ENCODE assay signal across 20 mouse cellular contexts in the genomic region with DNA sequence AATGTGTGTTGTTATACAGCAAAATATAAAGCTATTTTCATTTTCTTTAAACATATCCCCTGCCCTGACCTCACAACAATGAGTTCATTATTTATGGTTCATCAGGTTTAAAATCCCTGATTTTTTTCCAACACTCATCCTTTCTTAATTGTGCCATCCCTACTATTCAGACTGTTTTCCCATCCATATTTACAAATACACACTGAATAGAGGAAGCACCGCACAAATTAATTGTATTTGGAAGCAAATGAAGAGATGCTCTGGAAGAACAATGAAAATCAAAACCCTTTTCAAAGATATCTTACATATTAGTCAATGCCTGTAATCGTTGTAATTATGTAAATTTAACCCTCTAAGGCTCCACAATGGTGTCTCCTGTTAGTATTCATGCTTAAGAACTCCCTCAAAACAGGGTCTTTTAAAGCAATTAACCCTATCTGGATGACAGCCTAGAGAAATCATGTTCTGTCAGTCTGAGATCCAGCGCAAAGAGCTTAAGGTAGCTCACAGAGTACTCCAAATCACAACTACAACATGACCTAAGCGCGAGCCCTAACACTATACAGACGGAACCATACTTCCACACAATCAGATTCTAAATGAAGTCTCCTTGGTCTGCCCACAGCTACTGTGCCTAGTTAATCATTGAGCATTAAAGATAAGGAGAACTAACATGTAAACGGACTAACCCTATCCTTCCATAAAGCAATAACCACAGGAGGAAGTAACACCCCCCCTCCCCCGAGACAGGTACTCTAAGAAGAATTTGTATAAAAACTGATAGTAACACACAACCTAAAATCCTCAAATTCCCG. TPM values are rescaled to one million over a fixed set of nuclear protein-coding genes. Genes with fewer than 3 reads are reported as not detected.
A peak's percentile ranks its signal among the peaks of the same experiment; 100 is the strongest.
DNase-seq lines count a peak whose midpoint lies in the region; ATAC-seq and TF ChIP-seq lines count a peak whose summit lies in the region.
"Had no signal": no experiment of that assay in that cellular context is flagged by ENCODE, and none has a peak within 500 bp of the region (broad histone marks: within the 10 kb centered on the region; RNA-seq: fewer than 3 reads in every experiment).

No protein-coding gene starts in this region.

- no peak overlapping the region for H3K9ac ChIP-seq in liver, embryonic 14.5 days (replicated peaks)
- no peak overlapping the region for H3K9ac ChIP-seq in forebrain, embryonic 12.5 days
- H3K9ac ChIP-seq in forebrain, postnatal 0 days, result no peak overlapping the region
- H3K9ac ChIP-seq: lung, embryonic 15.5 days; neural tube, embryonic 12.5 days had no signal

- no peaks in the 10 kb centered on the region for H3K27me3 ChIP-seq in liver, embryonic 14.5 days (ENCODE audit: control insufficient read depth, insufficient read depth, low read length)
- no peaks in the 10 kb centered on the region for H3K27me3 ChIP-seq in forebrain, embryonic 12.5 days
- H3K27me3 ChIP-seq in forebrain, postnatal 0 days (ENCODE audit: insufficient read depth, low read length), result no peaks in the 10 kb centered on the region
- H3K27me3 ChIP-seq in small intestine, adult 2 months (ENCODE audit: control insufficient read depth, insufficient read depth, low read length), result no peaks in the 10 kb centered on the region
- H3K27me3 ChIP-seq: lung, embryonic 15.5 days; megakaryocyte, embryonic 14.5 days; neural tube, embryonic 12.5 days had no signal

- no peak for TF ChIP-seq CTCF in liver, embryonic 14.5 days (IDR thresholded peaks at IDR 0.05; ENCODE audit: low read depth)
- TF ChIP-seq CTCF in forebrain, postnatal 0 days (IDR thresholded peaks at IDR 0.05; ENCODE audit: low read depth), result no peak
- no peak for TF ChIP-seq CTCF in small intestine, adult 2 months (IDR thresholded peaks at IDR 0.05; ENCODE audit: extremely low read depth, insufficient read length, insufficient replicate concordance, low read depth, low read length)

- DNase-seq in liver, embryonic 14.5 days (ENCODE audit: low read depth in 3 of 3, low spot score in 3 of 3), result no peak
- no peak for DNase-seq in liver
- DNase-seq in forebrain, postnatal 0 days, result peak; percentile 22
- no peak for DNase-seq in T-cell, adult 2 months (ENCODE audit: low spot score)
- DNase-seq: adrenal gland, postnatal 25 days; B cell, adult 2 months; cerebellum, adult 8-10 months; heart, postnatal 36 days; thymus, adult 18-20 months had no signal

- H3K9me3 ChIP-seq in liver, embryonic 14.5 days (ENCODE audit: control insufficient read depth, low read length), result no peaks in the 10 kb centered on the region
- H3K9me3 ChIP-seq in forebrain, embryonic 12.5 days, result no peaks in the 10 kb centered on the region
- H3K9me3 ChIP-seq in forebrain, postnatal 0 days (ENCODE audit: low read length), result no peaks in the 10 kb centered on the region
- H3K9me3 ChIP-seq: lung, embryonic 15.5 days; megakaryocyte, embryonic 14.5 days; neural tube, embryonic 12.5 days had no signal

- no peak overlapping the region for H3K4me2 ChIP-seq in liver, embryonic 14.5 days (ENCODE audit: low read depth)
- no peak overlapping the region for H3K4me2 ChIP-seq in forebrain, embryonic 12.5 days
- H3K4me2 ChIP-seq in forebrain, postnatal 0 days (ENCODE audit: low read depth), result no peak overlapping the region
- H3K4me2 ChIP-seq: heart, embryonic 11.5 days; lung, embryonic 15.5 days; neural tube, embryonic 12.5 days had no signal

- no peaks in the 10 kb centered on the region for H3K36me3 ChIP-seq in liver, embryonic 14.5 days (replicated peaks; ENCODE audit: control insufficient read depth, insufficient read depth, low read depth)
- H3K36me3 ChIP-seq in forebrain, embryonic 12.5 days (replicated peaks), result no peaks in the 10 kb centered on the region
- no peaks in the 10 kb centered on the region for H3K36me3 ChIP-seq in forebrain, postnatal 0 days (ENCODE audit: insufficient read depth)
- H3K36me3 ChIP-seq in small intestine, adult 2 months (ENCODE audit: control insufficient read depth, insufficient read depth, low read length), result no peaks in the 10 kb centered on the region
- H3K36me3 ChIP-seq: lung, embryonic 15.5 days; neural tube, embryonic 12.5 days had no signal

- TF ChIP-seq EP300 in liver, embryonic 14.5 days (IDR thresholded peaks at IDR 0.05; ENCODE audit: low read depth), result no peak

- peak; percentile 13; the same call in 1 of the 2 replicates for ATAC-seq in liver, embryonic 14.5 days (ENCODE audit: insufficient read depth)
- peak; percentile 31; the same call in 1 of the 2 replicates for ATAC-seq in forebrain, embryonic 12.5 days (ENCODE audit: low FRiP score)
- peak; percentile 73; the same call in 1 of the 2 replicates for ATAC-seq in forebrain, postnatal 0 days
- no peak for ATAC-seq in activated CD4-positive, CD25-positive, alpha-beta regulatory T cell, adult 4 months
- ATAC-seq: inflammation-experienced regulatory T-cells, adult 6 months had no signal

- 0 out of 4 replicates have a peak, but pooled peaks cover 0 to 2% of the 10 kb centered on the region in 2 experiments for H3K4me1 ChIP-seq in liver, embryonic 14.5 days (replicated peaks; ENCODE audit: control insufficient read depth in 2 of 2, insufficient read depth in 2 of 2, low read length in 1 of 2)
- H3K4me1 ChIP-seq in forebrain, embryonic 12.5 days, result peaks cover 13% of the 10 kb centered on the region
- no peaks in the 10 kb centered on the region for H3K4me1 ChIP-seq in forebrain, postnatal 0 days (ENCODE audit: insufficient read depth)
- H3K4me1 ChIP-seq in small intestine, adult 2 months (ENCODE audit: control insufficient read depth, insufficient read depth, insufficient read length, low read length), result peaks cover 7% of the 10 kb centered on the region; the same call in 1 of the 2 replicates
- H3K4me1 ChIP-seq: lung, embryonic 15.5 days; megakaryocyte, embryonic 14.5 days; neural tube, embryonic 12.5 days had no signal

- no peak overlapping the region for H3K4me3 ChIP-seq in liver, embryonic 14.5 days (ENCODE audit: insufficient read depth in 1 of 2, low read depth in 2 of 2, low read length in 2 of 2)
- H3K4me3 ChIP-seq in forebrain, embryonic 12.5 days (replicated peaks), result no peak overlapping the region
- H3K4me3 ChIP-seq in forebrain, postnatal 0 days (ENCODE audit: low read depth, low read length), result no peak overlapping the region
- H3K4me3 ChIP-seq in small intestine, adult 2 months (ENCODE audit: low read depth, low read length), result no peak overlapping the region
- H3K4me3 ChIP-seq: erythroblast, embryonic 14.5 days; lung, embryonic 15.5 days; megakaryocyte, embryonic 14.5 days; neural tube, embryonic 12.5 days had no signal

- no peak for TF ChIP-seq POLR2A in small intestine, adult 2 months (IDR thresholded peaks at IDR 0.05; ENCODE audit: low read depth, low read length)

- no peak overlapping the region for H3K27ac ChIP-seq in liver, embryonic 14.5 days
- H3K27ac ChIP-seq in forebrain, embryonic 12.5 days, result no peak overlapping the region
- no peak overlapping the region for H3K27ac ChIP-seq in forebrain, postnatal 0 days (ENCODE audit: low read depth, low read length)
- H3K27ac ChIP-seq in small intestine, adult 2 months (ENCODE audit: insufficient read depth, low read depth, low read length), result peak overlapping the region; percentile 90
- H3K27ac ChIP-seq: kidney, postnatal 0 days; lung, embryonic 15.5 days; neural tube, embryonic 12.5 days had no signal

- 44% methylated on average over 9 of the region's 9 CpGs for WGBS in liver, embryonic 14.5 days (ENCODE audit: insufficient replicate concordance)
- WGBS in forebrain, embryonic 12.5 days, result 51% methylated on average over 9 of the region's 9 CpGs
- WGBS in forebrain, postnatal 0 days, result 38% methylated on average over 9 of the region's 9 CpGs
- WGBS in small intestine, adult 2 months, result 27% methylated on average over 9 of the region's 9 CpGs

RNA-seq across cellular contexts. Expression of gene Tmtc2, which starts 43.0 kb away (rescaled TPM):
- polyA plus RNA-seq in liver, embryonic 14.5 days (2012; rRNA removed), result 0.32 and 0.44 TPM in 2 replicates
- polyA plus RNA-seq in liver, embryonic 14.5 days (2014; fragmentation: Nextera tagmentation; extraction: Ambion mirVana), result 0.33 and 0.42 TPM in 2 replicates
- 9.6 and 10.3 TPM in 2 replicates for polyA plus RNA-seq in forebrain, embryonic 12.5 days (2016; fragmentation: Nextera tagmentation; extraction: Ambion mirVana)
- total RNA-seq in forebrain, postnatal 0 days (2014; rRNA removed), result 8.5 and 11.1 TPM in 2 replicates
- 3.2 and 4.6 TPM in 2 replicates for polyA plus RNA-seq in forebrain, postnatal 0 days (2015; fragmentation: Nextera tagmentation; extraction: Ambion mirVana)
- polyA plus RNA-seq in small intestine, adult 2 months (2012; rRNA removed), result 1.8 and 2.9 TPM in 2 replicates
- polyA plus RNA-seq in activated CD4-positive, CD25-positive, alpha-beta regulatory T cell, adult 4 months (2017; shearing (Covaris generic)), result not detected
- total RNA-seq: monocyte, adult 5-6 weeks had no signal
